Mouse (Mus musculus) cerebellum, adult 9-10 months (tissue): Measurements from ENCODE around the gene Lyar.

ENCODE experiments used
- DNase-seq: peaks from one replicate; pipeline ENCODE4 v3.0.0; 2022

Lyar gene

GRCm38 (mm10) chr5:38220328-38220912 is at the start of gene Lyar, which contains the start of gene Zbtb49:
Gene Lyar (plus strand): TSS chr5:38220470.
Gene Zbtb49 (minus strand): TSS chr5:38220457.
- peak; percentile 93 for DNase-seq

- DNase-seq: no peak
These were observed 46.5 kb upstream of the Lyar start for GRCm38 (mm10) chr5:38173766-38174165.

GRCm38 (mm10) chr5:38174256-38174912 is 45.9 kb upstream of the Lyar start:
- DNase-seq: no peak

GRCm38 (mm10) chr5:38184688-38185285 is 35.5 kb upstream of the Lyar start:
- no peak for DNase-seq

GRCm38 (mm10) chr5:38187006-38187405 is 33.3 kb upstream of the Lyar start:
- DNase-seq: no peak

GRCm38 (mm10) chr5:38190907-38191306 is 29.4 kb upstream of the Lyar start:
- no peak for DNase-seq

GRCm38 (mm10) chr5:38194946-38195345 is 25.3 kb upstream of the Lyar start:
- no peak for DNase-seq

GRCm38 (mm10) chr5:38195941-38196340 is 24.3 kb upstream of the Lyar start:
- DNase-seq: no peak

- no peak for DNase-seq
These were observed 23.3 kb upstream of the Lyar start for GRCm38 (mm10) chr5:38196821-38197481.

- peak; percentile 87 for DNase-seq
These were observed 22.8 kb upstream of the Lyar start for GRCm38 (mm10) chr5:38197482-38197823.

GRCm38 (mm10) chr5:38199686-38200085 is 20.6 kb upstream of the Lyar start:
- DNase-seq: no peak

GRCm38 (mm10) chr5:38205303-38205726 is 15.0 kb upstream of the Lyar start:
- peak; percentile 26 for DNase-seq

GRCm38 (mm10) chr5:38208985-38209384 is 11.3 kb upstream of the Lyar start:
- DNase-seq: no peak

- DNase-seq: no peak
These were observed 8.6 kb upstream of the Lyar start for GRCm38 (mm10) chr5:38211691-38212090.

GRCm38 (mm10) chr5:38213009-38213408 is 7.3 kb upstream of the Lyar start:
- no peak for DNase-seq

- DNase-seq: peak; percentile 27
These were observed 431 bp upstream of the Lyar start for GRCm38 (mm10) chr5:38219771-38220307.

- DNase-seq: peak; percentile 39
These were observed 15.2 kb downstream of the Lyar start for GRCm38 (mm10) chr5:38235422-38235821.

- DNase-seq: no peak
These were observed 16.4 kb downstream of the Lyar start for GRCm38 (mm10) chr5:38236627-38237026.

- no peak for DNase-seq
These were observed 20.6 kb downstream of the Lyar start for GRCm38 (mm10) chr5:38240727-38241472.

GRCm38 (mm10) chr5:38241473-38241834 is 21.2 kb downstream of the Lyar start:
- DNase-seq: no peak

- no peak for DNase-seq
These were observed 21.7 kb downstream of the Lyar start for GRCm38 (mm10) chr5:38241966-38242365.

- DNase-seq: no peak
These were observed 34.9 kb downstream of the Lyar start for GRCm38 (mm10) chr5:38255195-38255594.

GRCm38 (mm10) chr5:38255644-38256043 is 35.4 kb downstream of the Lyar start:
- DNase-seq: no peak
